Mouse (Mus musculus) megakaryocyte, embryonic 14.5 days (primary cell): ENCODE results near the gene Sema5a.

Experiments
- FLI1 ChIP-seq: IDR thresholded peaks from 2 replicates; pipeline ENCODE4 v1.6.1; 2012; ENCODE audit warnings: low read length, inconsistent platforms, mixed read lengths
- GATA1 ChIP-seq: IDR thresholded peaks from 3 replicates; pipeline ENCODE4 v1.6.1; 2012; ENCODE audit warnings: mixed read lengths, low read length, inconsistent platforms, borderline replicate concordance

DNA sequence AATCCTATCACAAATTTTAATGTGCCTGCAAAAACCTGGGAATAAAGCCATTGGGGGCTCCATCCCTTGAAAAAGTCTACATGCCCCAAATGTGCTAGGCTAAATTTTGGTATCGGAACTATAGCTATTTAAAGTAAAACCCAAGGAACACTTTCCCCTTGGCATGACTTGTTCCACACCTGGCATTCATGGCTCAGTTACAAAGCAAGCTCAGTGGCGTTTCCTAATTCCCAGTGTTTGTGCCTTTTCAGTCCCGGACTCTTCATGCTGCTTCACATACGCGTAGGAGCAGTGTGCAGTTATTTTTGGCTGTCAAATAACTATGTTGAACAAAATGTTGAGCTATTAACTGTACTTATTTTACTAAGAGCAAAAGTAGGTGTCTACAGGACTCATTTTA lies 104.7 kb downstream of the Sema5a start:
- TF ChIP-seq GATA1 (no peak), FLI1 (no peak)
